Mouse (Mus musculus) kidney, postnatal 0 days (tissue): ENCODE data around the gene Sstr3. TPM values are rescaled to one million over a fixed set of nuclear protein-coding genes. Genes with fewer than 3 reads are reported as not detected.
A peak's percentile ranks its signal among the peaks of the same experiment; 100 is the strongest.

Source experiments
- ATAC-seq: fragments of 200-750 bp; cut with Nextera tagmentation; replicated peaks from 2 replicates; pipeline ENCODE4 v1.8.0; 2017; ENCODE audit warnings: low read depth, moderate number of reproducible peaks, moderate TSS enrichment, moderate library complexity; ENCODE audit not compliant: low FRiP score
- DNase-seq: peaks from one replicate; pipeline ENCODE4 v3.0.0-alpha.2; 2016; ENCODE audit warnings: low spot score
- H3K27ac ChIP-seq: fragments of 300-500 bp; sonication (generic); 2 replicates; pipeline ENCODE4 v1.5.1; 2014; ENCODE audit warnings: mild to moderate bottlenecking
- H3K27me3 ChIP-seq: fragments of 300-500 bp; sonication (generic); 2 replicates; pipeline ENCODE4 v1.6.1; 2014; ENCODE audit warnings: low read length, mixed read lengths; ENCODE audit not compliant: insufficient read depth
- H3K36me3 ChIP-seq: fragments of 300-500 bp; sonication (generic); 2 replicates; pipeline ENCODE4 v1.6.1; 2014; ENCODE audit warnings: low read length, mixed read lengths; ENCODE audit not compliant: insufficient read depth
- H3K4me1 ChIP-seq: fragments of 300-500 bp; sonication (generic); replicated peaks from 2 replicates; pipeline ENCODE4 v1.6.1; 2014; ENCODE audit warnings: antibody characterized with exemption, low read length, mixed read lengths; ENCODE audit not compliant: insufficient read depth
- H3K4me2 ChIP-seq: fragments of 300-500 bp; sonication (generic); 2 replicates; pipeline ENCODE4 v1.6.1; 2014; ENCODE audit warnings: mild to moderate bottlenecking, low read length, moderate library complexity, mixed read lengths
- H3K4me3 ChIP-seq: fragments of 300-500 bp; sonication (generic); replicated peaks from 2 replicates; pipeline ENCODE4 v1.5.1; 2014; ENCODE audit warnings: low read depth, low read length
- H3K9ac ChIP-seq: fragments of 300-500 bp; sonication (generic); 2 replicates; pipeline ENCODE4 v1.6.1; 2014; ENCODE audit warnings: low read depth, low read length
- H3K9me3 ChIP-seq: fragments of 300-500 bp; sonication (generic); replicated peaks from 2 replicates; pipeline ENCODE4 v1.6.1; 2016; ENCODE audit warnings: low read length, inconsistent platforms, mixed read lengths
- CTCF ChIP-seq: IDR thresholded peaks from 2 replicates; pipeline ENCODE4 v1.5.1; 2016; ENCODE audit warnings: antibody characterized with exemption, low read depth, mild to moderate bottlenecking, moderate library complexity
- WGBS: fragments of 180-500 bp; shearing (Covaris S2); extraction: QIAGEN DNeasy Blood & Tissue Kit; methylation state at CpG from one replicate; pipeline ENCODE4 v1.1.7; 2014; 5-methylcytosine and 5-hydroxymethylcytosine counted together
- polyA plus RNA-seq: library from polyadenylated mRNA; unstranded; fragments of >200 nt; fragmentation: Nextera tagmentation; extraction: Ambion mirVana; gene quantifications from 2 replicates; pipeline ENCODE4 v1.2.1, GENCODE M21; 2015

Gene Sstr3
- polyA plus RNA-seq, 1 experiment from 2014 or later: 0.28 TPM

- Histone ChIP-seq H3K4me1 (no peaks in the 10 kb centered on the region), H3K4me3 (no peak overlapping the region), H3K4me2 (no peak overlapping the region), H3K36me3 (no peaks in the 10 kb centered on the region), H3K9me3 (no peaks in the 10 kb centered on the region), H3K27ac (no peak overlapping the region), H3K9ac (no peak overlapping the region), H3K27me3 (no peaks in the 10 kb centered on the region)
- 72% methylated on average over 5 of the region's 5 CpGs for WGBS
- TF ChIP-seq CTCF: no peak
- no peak for ATAC-seq
- DNase-seq: no peak
Observed at GRCm38 (mm10) chr15:78563937-78564336, 19.5 kb upstream of the Sstr3 start.

GRCm38 (mm10) chr15:78563344-78563743 is 18.9 kb upstream of the Sstr3 start:
- WGBS: 92% methylated on average over 3 of the region's 3 CpGs
- TF ChIP-seq CTCF: no peak
- no peaks in the 10 kb centered on the region for H3K9me3 ChIP-seq

GRCm38 (mm10) chr15:78559141-78559979 is 14.9 kb upstream of the Sstr3 start:
- no peaks in the 10 kb centered on the region for H3K4me1 ChIP-seq
- H3K4me3 ChIP-seq: no peak overlapping the region
- H3K9me3 ChIP-seq: no peaks in the 10 kb centered on the region
- H3K4me2 ChIP-seq: no peak overlapping the region
- WGBS: 52% methylated on average over 11 of the region's 11 CpGs
- no peak for TF ChIP-seq CTCF
- ATAC-seq (no peak), DNase-seq (no peak)
- H3K27me3 ChIP-seq: no peaks in the 10 kb centered on the region
- H3K9ac ChIP-seq: no peak overlapping the region
- H3K27ac ChIP-seq: no peak overlapping the region
- no peaks in the 10 kb centered on the region for H3K36me3 ChIP-seq

More at GRCm38 (mm10) chr15:78563344-78563743, 18.9 kb upstream of the Sstr3 start:
- ATAC-seq (no peak), DNase-seq (no peak)
- no peaks in the 10 kb centered on the region for H3K36me3 ChIP-seq
- H3K9ac ChIP-seq: no peak overlapping the region
- H3K4me2 ChIP-seq: no peak overlapping the region
- H3K27ac ChIP-seq: no peak overlapping the region
- H3K4me3 ChIP-seq: no peak overlapping the region
- no peaks in the 10 kb centered on the region for H3K27me3 ChIP-seq
- no peaks in the 10 kb centered on the region for H3K4me1 ChIP-seq

GRCm38 (mm10) chr15:78557693-78558535 is 13.4 kb upstream of the Sstr3 start:
- no peak overlapping the region for H3K27ac ChIP-seq
- DNase-seq: no peak
- no peak for TF ChIP-seq CTCF
- no peaks in the 10 kb centered on the region for H3K4me1 ChIP-seq
- H3K9me3 ChIP-seq: no peaks in the 10 kb centered on the region; the same call in 1 of the 2 replicates
- no peak overlapping the region for H3K4me3 ChIP-seq
- WGBS: 57% methylated on average over 10 of the region's 10 CpGs
- H3K27me3 ChIP-seq: no peaks in the 10 kb centered on the region
- no peak overlapping the region for H3K9ac ChIP-seq
- no peak overlapping the region for H3K4me2 ChIP-seq
- ATAC-seq: no peak
- H3K36me3 ChIP-seq: no peaks in the 10 kb centered on the region

- Histone ChIP-seq H3K4me2 (peak overlapping the region; percentile 23; the same call in 1 of the 2 replicates), H3K36me3 (no peaks in the 10 kb centered on the region), H3K27me3 (no peaks in the 10 kb centered on the region), H3K9me3 (no peaks in the 10 kb centered on the region; the same call in 1 of the 2 replicates), H3K27ac (no peak overlapping the region), H3K9ac (no peak overlapping the region), H3K4me3 (no peak overlapping the region), H3K4me1 (no peaks in the 10 kb centered on the region)
- DNase-seq: peak; percentile 69
- ATAC-seq: no peak
- TF ChIP-seq CTCF: peak; percentile 8; the same call in 1 of the 2 replicates
- 60% methylated on average over 25 of the region's 25 CpGs for WGBS
Observed at GRCm38 (mm10) chr15:78554545-78555313, 10.2 kb upstream of the Sstr3 start.
